20 mouse cellular contexts compared by ENCODE assay signal in the genomic region with DNA sequence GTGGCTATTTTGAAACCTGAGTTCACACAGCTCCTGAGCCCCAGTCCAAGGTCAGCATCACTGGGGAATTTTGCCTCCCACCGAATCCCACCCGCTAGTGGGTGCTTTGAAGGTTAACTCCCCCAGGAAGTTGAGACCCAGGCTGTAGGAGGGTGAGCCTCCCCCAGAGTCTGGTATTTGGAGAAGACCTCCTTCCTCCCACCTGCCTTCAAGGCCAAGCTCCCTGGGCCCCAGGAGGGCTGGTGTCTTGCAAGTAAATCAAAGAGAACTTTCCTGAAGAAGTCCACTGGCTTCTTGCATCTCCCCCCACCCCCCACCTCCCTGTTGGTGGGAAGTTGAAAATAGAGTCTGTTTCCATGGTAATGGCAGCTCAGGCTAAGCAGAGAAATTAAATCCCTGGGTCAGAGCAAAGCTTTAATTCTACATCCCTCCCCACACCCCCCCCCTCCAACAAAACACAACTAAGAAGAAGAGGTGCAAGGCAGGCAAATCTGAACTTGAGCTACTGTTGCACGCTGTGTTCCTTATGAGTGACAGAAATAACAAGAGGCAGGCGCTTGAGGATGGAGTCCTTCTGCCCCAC.
DNase-seq lines count a peak whose midpoint lies in the region; ATAC-seq lines count a peak whose summit lies in the region.
"Had no signal": no experiment of that assay in that cellular context is flagged by ENCODE, and none has a peak within 500 bp of the region (broad histone marks: within the 10 kb centered on the region; RNA-seq: fewer than 3 reads in every experiment).

No protein-coding gene starts in this region.

- no peak for DNase-seq in kidney, postnatal 25 days
- DNase-seq in R1 (ENCODE audit: low read depth, low spot score): peak; percentile 31
- peak; percentile 68 for DNase-seq in brain, adult 2 months (ENCODE audit: low read depth, low spot score)
- no peak for DNase-seq in left cerebral cortex, postnatal 14 days (ENCODE audit: low spot score in 2 of 2)
- no peak for DNase-seq in right cerebral cortex, postnatal 36 days (ENCODE audit: low spot score in 2 of 2)
- DNase-seq: cerebellum, postnatal 10 days; gastrocnemius, adult 2 months; heart, adult 11 months; kidney, adult 9 months; right cerebral cortex, postnatal 4 days; thymus, adult 18-20 months had no signal

- ATAC-seq in kidney, embryonic 14.5 days (ENCODE audit: low FRiP score, low TSS enrichment): peak; percentile 55
- ATAC-seq in midbrain, embryonic 13.5 days: peak; percentile 65
- ATAC-seq in heart, embryonic 12.5 days (ENCODE audit: insufficient number of reproducible peaks, low FRiP score): no peak
- ATAC-seq: lung, postnatal 0 days had no signal

- H3K36me3 ChIP-seq in kidney, embryonic 14.5 days (ENCODE audit: control insufficient read depth, insufficient read depth, low read length): no peaks in the 10 kb centered on the region
- H3K36me3 ChIP-seq in midbrain, embryonic 13.5 days: no peaks in the 10 kb centered on the region
- H3K36me3 ChIP-seq in heart, embryonic 12.5 days: no peaks in the 10 kb centered on the region
- H3K36me3 ChIP-seq: embryonic facial prominence, embryonic 13.5 days; heart, embryonic 15.5 days; limb, embryonic 13.5 days had no signal

- H3K4me2 ChIP-seq in kidney, embryonic 14.5 days (replicated peaks; ENCODE audit: low read depth, low read length): no peak overlapping the region
- no peak overlapping the region for H3K4me2 ChIP-seq in midbrain, embryonic 13.5 days (replicated peaks)
- H3K4me2 ChIP-seq in heart, embryonic 12.5 days: no peak overlapping the region
- H3K4me2 ChIP-seq: embryonic facial prominence, embryonic 13.5 days; heart, embryonic 15.5 days; limb, embryonic 13.5 days had no signal

- H3K27ac ChIP-seq in kidney, embryonic 14.5 days (ENCODE audit: low read depth, low read length): peak overlapping the region; percentile 38; the same call in 1 of the 2 replicates
- no peak overlapping the region for H3K27ac ChIP-seq in midbrain, embryonic 13.5 days
- H3K27ac ChIP-seq in heart, embryonic 12.5 days (ENCODE audit: poor library complexity, severe bottlenecking): no peak overlapping the region
- H3K27ac ChIP-seq: embryonic facial prominence, embryonic 13.5 days; gastrocnemius, adult 2 months; heart, embryonic 15.5 days; limb, embryonic 13.5 days; liver, embryonic 14.5 days had no signal

- H3K9ac ChIP-seq in kidney, embryonic 14.5 days (ENCODE audit: low read depth, low read length): no peak overlapping the region
- H3K9ac ChIP-seq in midbrain, embryonic 13.5 days (replicated peaks): no peak overlapping the region
- no peak overlapping the region for H3K9ac ChIP-seq in heart, embryonic 12.5 days
- H3K9ac ChIP-seq: embryonic facial prominence, embryonic 13.5 days; heart, embryonic 15.5 days; limb, embryonic 13.5 days; liver, embryonic 14.5 days had no signal

- H3K27me3 ChIP-seq in kidney, embryonic 14.5 days (ENCODE audit: control insufficient read depth, insufficient read depth, low read length): no peaks in the 10 kb centered on the region
- no peaks in the 10 kb centered on the region for H3K27me3 ChIP-seq in midbrain, embryonic 13.5 days
- peaks cover 15% of the 10 kb centered on the region; the same call in 1 of the 2 replicates for H3K27me3 ChIP-seq in heart, embryonic 12.5 days (replicated peaks)
- H3K27me3 ChIP-seq: embryonic facial prominence, embryonic 13.5 days; heart, embryonic 15.5 days; limb, embryonic 13.5 days; megakaryocyte, embryonic 14.5 days had no signal

- peaks cover 28% of the 10 kb centered on the region; the same call in 1 of the 2 replicates for H3K4me1 ChIP-seq in kidney, embryonic 14.5 days (ENCODE audit: control insufficient read depth, insufficient read depth, low read length)
- H3K4me1 ChIP-seq in midbrain, embryonic 13.5 days (replicated peaks): peaks cover 48% of the 10 kb centered on the region
- no peaks in the 10 kb centered on the region for H3K4me1 ChIP-seq in heart, embryonic 12.5 days (replicated peaks)
- H3K4me1 ChIP-seq: heart, embryonic 15.5 days; megakaryocyte, embryonic 14.5 days had no signal

- no peaks in the 10 kb centered on the region for H3K9me3 ChIP-seq in kidney, embryonic 14.5 days (ENCODE audit: control insufficient read depth, low read length)
- H3K9me3 ChIP-seq in midbrain, embryonic 13.5 days: no peaks in the 10 kb centered on the region
- H3K9me3 ChIP-seq in heart, embryonic 12.5 days (replicated peaks): no peaks in the 10 kb centered on the region
- H3K9me3 ChIP-seq: embryonic facial prominence, embryonic 13.5 days; heart, embryonic 15.5 days; limb, embryonic 13.5 days had no signal

- no peak overlapping the region for H3K4me3 ChIP-seq in kidney, embryonic 14.5 days (ENCODE audit: low read length)
- no peak overlapping the region for H3K4me3 ChIP-seq in midbrain, embryonic 13.5 days (replicated peaks)
- no peak overlapping the region for H3K4me3 ChIP-seq in heart, embryonic 12.5 days
- H3K4me3 ChIP-seq: embryonic facial prominence, embryonic 13.5 days; gastrocnemius, adult 2 months; heart, embryonic 15.5 days; limb, embryonic 13.5 days; megakaryocyte, embryonic 14.5 days had no signal

- 8% methylated on average over 4 of the region's 4 CpGs for WGBS in kidney, embryonic 14.5 days
- WGBS in midbrain, embryonic 13.5 days: 15% methylated on average over 4 of the region's 4 CpGs
- WGBS in heart, embryonic 12.5 days: 26% methylated on average over 4 of the region's 4 CpGs

- intact Hi-C loops in left cerebral cortex, postnatal 14 days (cut with DNase I): no loop called here

Comparison
In these comparisons a context has a peak if more than half of its experiments do, and no peak if none do; other contexts are left out.
1. DNase-seq: peak in R1 (single experiment) and brain, adult 2 months (single experiment); none in kidney, postnatal 25 days (0 of 2), left cerebral cortex, postnatal 14 days (0 of 2) and right cerebral cortex, postnatal 36 days (0 of 2).